Mouse (Mus musculus) adrenal gland, adult (tissue): ENCODE measurements around the gene Kcne4.
A peak's percentile ranks its signal among the peaks of the same experiment; 100 is the strongest.
"Not testable (repeated sequence)": the region's sequence is repeated elsewhere in the genome, so short reads cannot be mapped to it uniquely, and the experiment has no call there.

Source experiments
- DNase-seq, 2 experiments: peaks; one replicate each; pipeline ENCODE4 v3.0.0; 2022 to 2023; ENCODE audit warnings: low spot score in 1 of 2; ENCODE audit not compliant: inconsistent age in 2 of 2

Gene Kcne4

GRCm38 (mm10) chr1:78816639-78817038 is at the start of gene Kcne4:
Gene Kcne4 (plus strand): TSS chr1:78816758.
- peak; percentile 35 to 76 for DNase-seq

DNA sequence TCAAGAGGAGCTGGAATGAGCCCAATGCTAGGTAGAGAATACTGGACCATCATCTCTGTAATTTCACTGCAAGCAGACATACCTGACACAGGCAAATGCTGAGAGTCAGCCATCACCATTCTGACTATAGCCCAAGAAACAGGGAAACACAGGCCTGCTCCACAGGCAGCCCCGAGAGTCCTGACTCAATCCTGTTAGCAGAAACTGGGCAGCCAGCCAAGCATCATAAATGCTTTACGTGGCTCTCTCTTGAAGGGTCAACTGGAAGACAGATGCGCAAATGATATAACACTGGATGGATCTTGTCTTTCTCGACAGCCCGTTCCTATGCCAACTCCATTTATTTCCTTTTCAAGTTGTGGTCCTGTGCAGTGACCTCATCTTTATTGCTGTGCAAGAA is 34.7 kb upstream of the Kcne4 start:
- peak; percentile 13 to 62 for DNase-seq

GRCm38 (mm10) chr1:78784936-78785335 is 31.6 kb upstream of the Kcne4 start:
- not testable (repeated sequence) for DNase-seq

DNA sequence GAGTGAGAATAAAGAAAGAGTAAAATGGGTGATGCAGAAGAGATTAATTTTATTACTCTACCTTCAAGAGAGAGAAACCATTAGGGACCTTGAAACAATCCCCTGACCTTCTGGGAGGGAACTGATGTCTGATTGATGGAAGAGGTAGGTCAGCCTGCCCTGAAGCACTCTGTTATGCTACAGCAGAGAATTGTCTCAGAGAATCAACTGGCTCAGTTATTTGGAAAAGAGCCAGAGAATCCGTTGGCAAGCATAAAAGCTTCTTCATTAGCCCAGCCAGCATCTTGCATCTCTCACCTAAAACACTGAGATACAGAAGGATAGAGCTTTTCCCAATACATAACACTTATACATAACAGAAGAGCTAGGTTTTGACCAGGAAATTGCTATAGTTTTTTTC is 26.8 kb upstream of the Kcne4 start:
- peak in 1 of 2 experiments; percentile 60 for DNase-seq

- DNase-seq, result no peak
Measured at GRCm38 (mm10) chr1:78807428-78807827, 9.1 kb upstream of the Kcne4 start.

DNA sequence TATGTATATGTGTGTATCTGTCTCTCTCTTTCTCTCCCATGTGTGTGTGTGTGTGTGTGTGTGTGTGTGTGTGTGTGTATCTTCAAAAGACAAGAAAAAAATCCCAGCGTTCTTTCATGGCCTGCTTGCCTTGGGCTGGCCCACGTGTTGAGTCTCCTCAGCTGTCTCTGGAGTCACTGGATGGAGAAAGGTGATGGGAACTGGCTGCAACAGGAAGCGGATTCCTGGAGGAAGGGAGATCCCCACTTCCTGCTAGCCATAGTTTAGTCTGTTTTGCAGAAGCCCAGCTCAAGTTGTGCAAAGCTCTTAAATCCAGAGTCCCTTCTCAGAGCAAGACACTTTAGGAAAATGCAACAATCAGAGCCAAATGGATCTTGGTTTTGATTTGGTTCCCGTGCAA is 6.7 kb upstream of the Kcne4 start:
- DNase-seq, result no peak

GRCm38 (mm10) chr1:78810904-78811303 is 5.7 kb upstream of the Kcne4 start:
- peak in 1 of 2 experiments; percentile 5 for DNase-seq

DNA sequence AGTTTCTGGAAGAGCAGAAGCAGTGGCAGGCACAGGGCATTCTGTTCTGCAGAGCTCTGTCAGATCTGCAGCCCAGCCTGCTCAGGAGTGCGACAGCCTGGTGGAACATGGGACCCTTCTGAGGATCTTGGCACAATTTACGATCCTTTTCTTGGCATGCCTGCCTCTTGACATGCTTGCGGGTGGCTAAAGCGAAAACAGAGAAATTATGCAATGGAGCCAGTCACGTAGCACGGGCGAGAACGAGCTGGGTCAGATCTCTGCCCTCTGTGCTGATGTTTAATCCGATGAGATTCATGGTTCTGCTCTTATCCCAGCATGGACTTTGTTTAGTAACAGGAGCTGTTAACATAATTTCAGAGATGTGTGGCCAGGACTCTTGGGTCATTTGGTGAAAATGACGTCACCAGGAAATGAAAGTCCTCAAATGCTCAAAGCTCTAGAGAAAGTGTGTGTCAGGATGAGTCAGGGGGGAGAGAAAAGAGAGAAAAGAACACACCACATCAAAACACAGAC is 4.5 kb upstream of the Kcne4 start:
- DNase-seq, result no peak

- peak; percentile 14 to 65 for DNase-seq
Measured at GRCm38 (mm10) chr1:78817756-78818155, 1.2 kb downstream of the Kcne4 start.

DNA sequence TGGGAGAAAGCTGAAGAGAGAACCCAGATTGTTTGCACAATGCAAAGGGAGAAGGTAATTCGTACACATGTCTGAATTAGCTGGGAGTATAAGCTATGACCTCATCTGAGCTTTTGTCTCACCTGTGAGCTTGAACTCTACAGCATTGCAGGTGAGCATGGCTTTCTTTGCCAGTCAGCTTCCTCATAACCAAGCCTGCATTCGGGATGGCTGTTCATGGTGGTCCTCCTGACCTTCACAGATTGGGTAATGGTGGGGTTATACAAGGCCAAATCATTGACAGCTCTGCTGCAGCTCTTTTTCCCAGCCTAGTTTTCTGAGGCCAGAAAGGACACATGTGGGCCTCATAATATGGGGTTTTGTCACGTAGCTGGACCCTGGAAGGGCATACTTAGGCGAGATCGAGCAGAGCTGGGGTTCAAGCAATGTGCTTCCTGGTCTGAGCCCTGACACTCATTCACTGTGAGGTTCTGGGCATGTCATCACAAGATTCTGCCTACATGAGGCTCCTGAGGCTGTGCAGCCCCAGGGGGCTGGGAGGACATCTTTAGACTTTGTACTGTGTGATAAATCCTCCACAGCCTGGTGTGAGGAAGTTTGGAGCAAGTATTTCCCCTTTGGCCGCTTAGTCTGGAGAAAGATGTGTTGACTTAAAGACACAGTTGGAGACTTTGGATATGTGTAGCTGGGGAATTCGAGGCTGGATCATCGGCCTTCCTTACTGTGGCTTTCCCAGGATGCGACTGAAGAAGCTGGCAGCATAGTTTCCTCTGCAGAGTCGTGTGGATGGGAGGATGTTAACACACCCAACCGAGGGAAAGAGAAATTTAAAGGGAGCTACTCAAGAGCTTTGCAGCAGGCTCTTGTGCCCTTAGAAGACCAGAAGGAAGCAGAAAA is 2.3 kb downstream of the Kcne4 start:
- DNase-seq, result peak; percentile 8 to 68

GRCm38 (mm10) chr1:78819592-78819991 is 3.0 kb downstream of the Kcne4 start:
- DNase-seq, result peak; percentile 28 to 80

DNA sequence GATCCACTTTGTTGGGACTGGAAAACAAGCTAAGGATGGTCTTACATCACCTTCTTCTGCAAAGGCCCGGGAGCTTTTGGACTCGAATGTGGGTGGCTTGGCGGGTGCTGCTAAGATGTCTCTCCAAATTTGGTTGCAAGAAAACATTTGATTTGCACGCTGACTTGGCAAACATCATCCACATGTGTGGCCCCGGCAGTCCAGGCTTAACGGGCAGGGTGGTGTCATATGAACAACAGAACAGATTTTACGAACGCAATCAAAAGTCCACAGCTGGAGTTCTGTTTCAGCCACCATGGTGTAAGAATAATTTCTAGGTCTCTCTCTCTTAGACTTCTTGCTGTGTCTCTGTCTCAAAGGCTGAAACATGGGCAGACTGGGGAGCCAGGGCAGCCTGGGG is 3.6 kb downstream of the Kcne4 start:
- DNase-seq, result peak; percentile 9 to 70

DNA sequence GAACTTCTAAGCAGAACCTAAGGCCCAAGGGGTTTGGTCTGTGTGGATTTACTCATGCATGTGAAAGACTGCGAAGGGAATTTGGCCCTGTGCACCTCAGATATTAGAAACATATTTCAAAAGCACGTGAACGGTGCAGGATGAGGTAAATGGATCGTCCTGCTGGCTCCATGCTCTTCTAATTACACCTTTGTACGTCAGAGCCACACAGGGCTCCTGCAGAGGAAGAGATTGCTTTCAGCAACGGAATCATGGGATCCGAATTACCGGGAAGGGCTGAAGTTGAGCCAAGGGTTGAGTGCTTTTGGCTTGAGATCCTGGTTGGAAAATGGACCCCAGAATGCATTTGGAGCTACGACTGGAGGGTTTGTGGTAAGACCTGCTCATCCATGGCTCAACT is 4.6 kb downstream of the Kcne4 start:
- DNase-seq, result peak in 1 of 2 experiments; percentile 34

DNA sequence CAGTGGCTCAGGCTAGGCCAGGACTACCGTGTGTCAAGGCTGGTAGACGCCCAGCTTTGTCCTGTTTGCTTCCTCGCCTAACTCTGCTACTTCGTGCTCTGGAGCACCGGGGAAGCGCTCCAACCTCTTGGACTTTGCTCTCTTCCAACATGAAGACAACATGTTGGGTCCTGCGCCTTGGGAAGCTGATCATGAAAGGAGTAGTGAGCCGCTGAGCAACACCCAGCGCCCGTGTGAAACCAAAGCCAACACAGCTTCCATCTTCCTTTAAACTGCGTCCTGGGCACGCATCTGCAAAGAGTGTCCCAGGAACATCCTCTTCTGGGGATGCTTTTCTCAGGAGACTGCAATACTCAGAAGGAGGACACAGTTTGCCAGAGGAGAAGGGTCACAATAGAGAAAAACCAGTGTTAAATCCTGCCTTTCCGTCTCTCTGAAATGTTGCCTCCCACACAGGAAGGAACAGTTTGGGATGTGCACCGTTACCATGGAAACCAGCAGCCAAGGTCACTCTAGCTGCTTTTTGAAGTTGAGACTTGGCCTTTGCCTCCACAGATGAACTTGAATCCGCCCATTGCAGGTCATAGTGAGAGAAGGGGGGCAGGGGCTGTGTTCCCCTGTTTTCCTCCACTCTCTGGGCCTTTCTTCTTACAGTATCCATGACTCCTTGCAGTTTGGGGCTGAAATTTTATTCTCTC is 5.3 kb downstream of the Kcne4 start:
- DNase-seq, result peak; percentile 65 to 84

DNA sequence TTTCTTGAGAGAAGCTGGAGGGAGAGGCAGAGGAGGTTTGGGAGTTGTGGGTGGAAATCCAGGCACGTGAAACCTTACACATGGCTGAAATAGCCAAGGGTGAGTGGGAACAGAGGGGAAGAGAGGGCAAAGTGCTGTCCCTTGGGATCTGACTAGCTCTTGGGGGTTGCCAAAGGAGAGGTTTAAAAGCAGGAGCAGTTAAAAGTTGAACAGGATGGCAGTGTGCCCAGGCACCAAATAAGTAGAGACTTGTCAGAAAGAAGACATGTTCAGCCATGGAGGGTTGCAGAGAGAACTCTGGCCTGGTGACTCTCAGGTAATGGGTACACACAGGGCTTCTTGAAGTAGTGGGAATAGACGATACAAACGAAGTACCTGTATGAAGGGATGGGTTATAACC is 8.7 kb downstream of the Kcne4 start:
- DNase-seq, result peak in 1 of 2 experiments; percentile 38

DNA sequence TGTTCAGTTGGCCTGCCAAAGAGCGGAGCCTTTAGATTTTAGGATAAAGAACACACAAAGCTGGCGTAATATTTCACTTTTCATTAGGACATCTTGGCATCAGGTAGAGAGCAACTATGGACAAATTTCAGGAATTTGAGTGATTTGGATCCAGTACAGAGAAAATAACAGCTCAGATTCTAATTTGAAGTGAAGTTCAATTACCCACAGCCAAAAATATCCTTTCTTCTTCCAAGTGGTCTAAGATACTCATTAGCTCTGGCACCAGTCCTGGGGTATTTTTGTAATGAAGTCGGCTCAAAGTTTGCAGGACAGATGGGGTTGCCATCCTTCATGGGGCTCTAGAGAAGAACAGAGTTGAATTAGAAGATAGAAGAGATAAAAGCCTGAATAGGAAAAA is 21.9 kb downstream of the Kcne4 start:
- DNase-seq, result no peak

GRCm38 (mm10) chr1:78840769-78841168 is 24.2 kb downstream of the Kcne4 start:
- no peak for DNase-seq

- DNase-seq, result no peak
Measured at GRCm38 (mm10) chr1:78845661-78846060, 29.1 kb downstream of the Kcne4 start.

GRCm38 (mm10) chr1:78846471-78846870 is 29.9 kb downstream of the Kcne4 start:
- peak; percentile 67 to 88 for DNase-seq

GRCm38 (mm10) chr1:78852408-78853093 is 36.0 kb downstream of the Kcne4 start:
- peak; percentile 19 to 76 for DNase-seq

DNA sequence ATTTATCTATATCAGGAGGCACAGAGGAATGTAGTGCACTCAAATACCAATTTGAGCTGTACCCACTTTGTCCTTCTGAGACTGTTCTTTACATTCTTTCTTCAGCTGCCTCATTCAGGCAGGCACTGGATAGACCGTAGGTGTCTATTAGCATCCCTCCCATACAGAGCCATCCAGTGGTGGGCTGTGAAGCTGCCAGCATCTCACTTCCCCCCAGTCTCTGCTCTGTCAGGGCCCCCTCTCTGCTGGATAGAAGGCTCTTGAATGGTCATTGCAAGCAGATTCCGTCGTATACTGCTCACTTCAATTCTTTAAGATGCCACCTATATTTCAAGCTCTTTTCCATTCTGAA is 36.5 kb downstream of the Kcne4 start:
- DNase-seq, result no peak
